Mouse (Mus musculus): ENCODE data around the gene Agmo. TPM values are rescaled to one million over a fixed set of nuclear protein-coding genes. Genes with fewer than 3 reads are reported as not detected.

Agmo gene
- 1 to 10 TPM; 2.7 to 6.6 TPM for total RNA-seq (2021)
- long read RNA-seq, experiment 1, partial matches to known transcripts: 0 of 5 reads
- long read RNA-seq, experiment 1, other reads (novel, unspliced or antisense): 1 of 5 reads
- long read RNA-seq, experiment 2, partial matches to known transcripts: 0 of 2 reads
- long read RNA-seq, experiment 2, other reads (novel, unspliced or antisense): 0 of 2 reads

GRCm38 (mm10) chr12:37241566-37242021 is at the start of gene Agmo:
Gene Agmo (plus strand): TSS chr12:37241641.
- DNase-seq (ENCODE audit: low spot score in 2 of 2): no peak

GRCm38 (mm10) chr12:37231119-37231518 is 10.3 kb upstream of the Agmo start:
- DNase-seq (ENCODE audit: low spot score in 2 of 2): no peak

- DNase-seq (ENCODE audit: low spot score in 2 of 2): no peak
Measured at GRCm38 (mm10) chr12:37240975-37241565, 371 bp upstream of the Agmo start.

- no peak for DNase-seq (ENCODE audit: low spot score in 2 of 2)
Measured at GRCm38 (mm10) chr12:37242484-37242883, 1.0 kb downstream of the Agmo start.

GRCm38 (mm10) chr12:37244876-37245275 is 3.4 kb downstream of the Agmo start:
- no peak for DNase-seq (ENCODE audit: low spot score in 2 of 2)

- DNase-seq (ENCODE audit: low spot score in 2 of 2): no peak
Measured at GRCm38 (mm10) chr12:37251688-37252087, 10.2 kb downstream of the Agmo start.

- DNase-seq (ENCODE audit: low spot score in 2 of 2): no peak
Measured at GRCm38 (mm10) chr12:37257099-37257498, 15.7 kb downstream of the Agmo start.

GRCm38 (mm10) chr12:37259771-37260528 is 18.5 kb downstream of the Agmo start:
- DNase-seq (ENCODE audit: low spot score in 2 of 2): no peak

GRCm38 (mm10) chr12:37263685-37264084 is 22.2 kb downstream of the Agmo start:
- DNase-seq (ENCODE audit: low spot score in 2 of 2): no peak

- DNase-seq (ENCODE audit: low spot score in 2 of 2): no peak
Measured at GRCm38 (mm10) chr12:37268636-37269152, 27.3 kb downstream of the Agmo start.

- DNase-seq (ENCODE audit: low spot score in 2 of 2): no peak
Measured at GRCm38 (mm10) chr12:37272660-37273059, 31.2 kb downstream of the Agmo start.

GRCm38 (mm10) chr12:37273964-37274657 is 32.7 kb downstream of the Agmo start:
- DNase-seq (ENCODE audit: low spot score in 2 of 2): no peak

GRCm38 (mm10) chr12:37274658-37275019 is 33.2 kb downstream of the Agmo start:
- DNase-seq (ENCODE audit: low spot score in 2 of 2): no peak

GRCm38 (mm10) chr12:37306956-37307466 is 65.6 kb downstream of the Agmo start:
- DNase-seq (ENCODE audit: low spot score in 2 of 2): no peak

- DNase-seq (ENCODE audit: low spot score in 2 of 2): no peak
Measured at GRCm38 (mm10) chr12:37310786-37311185, 69.3 kb downstream of the Agmo start.

GRCm38 (mm10) chr12:37322860-37323259 is 81.4 kb downstream of the Agmo start:
- DNase-seq (ENCODE audit: low spot score in 2 of 2): no peak

- no peak for DNase-seq (ENCODE audit: low spot score in 2 of 2)
Measured at GRCm38 (mm10) chr12:37334987-37335386, 93.5 kb downstream of the Agmo start.

- no peak for DNase-seq (ENCODE audit: low spot score in 2 of 2)
Measured at GRCm38 (mm10) chr12:37344225-37344624, 102.8 kb downstream of the Agmo start.

GRCm38 (mm10) chr12:37345696-37346095 is 104.3 kb downstream of the Agmo start:
- DNase-seq (ENCODE audit: low spot score in 2 of 2): no peak

GRCm38 (mm10) chr12:37392316-37392715 is 150.9 kb downstream of the Agmo start:
- no peak for DNase-seq (ENCODE audit: low spot score in 2 of 2)

- DNase-seq (ENCODE audit: low spot score in 2 of 2): no peak
Measured at GRCm38 (mm10) chr12:37402541-37402940, 161.1 kb downstream of the Agmo start.

All from adrenal gland, postnatal 4 days (tissue).